Mouse (Mus musculus): ENCODE measurements around the gene Thap3. TPM values are rescaled to one million over a fixed set of nuclear protein-coding genes. Genes with fewer than 3 reads are reported as not detected.
A peak's percentile ranks its signal among the peaks of the same experiment; 100 is the strongest.

Thap3 gene
- polyA plus RNA-seq, 1 experiment from 2014 or later, result 34.9 TPM

GRCm38 (mm10) chr4:151962817-151963216 lies 26.0 kb downstream of the Thap3 start:
- DNase-seq (ENCODE audit: extremely low spot score, low spot score), result no peak
- H3K9me3 ChIP-seq, result no peaks in the 10 kb centered on the region
- no peak overlapping the region for H3K27ac ChIP-seq
- peaks cover 86% of the 10 kb centered on the region for H3K36me3 ChIP-seq (replicated peaks)
- 93% methylated on average over 3 of the region's 3 CpGs for WGBS
- no peaks in the 10 kb centered on the region for H3K27me3 ChIP-seq (ENCODE audit: poor library complexity, severe bottlenecking)
- H3K4me3 ChIP-seq, result no peak overlapping the region
- no peaks in the 10 kb centered on the region for H3K4me1 ChIP-seq

GRCm38 (mm10) chr4:151960513-151960854 lies 28.3 kb downstream of the Thap3 start:
- no peak overlapping the region for H3K4me3 ChIP-seq
- H3K27ac ChIP-seq, result 0 out of 2 replicates have a peak overlapping the region, but pooled peaks have one; percentile 17
- no peaks in the 10 kb centered on the region for H3K4me1 ChIP-seq
- H3K36me3 ChIP-seq (replicated peaks), result peaks cover 92% of the 10 kb centered on the region
- WGBS, result 81% methylated on average over 3 of the region's 3 CpGs
- DNase-seq (ENCODE audit: extremely low spot score, low spot score), result no peak
- no peaks in the 10 kb centered on the region for H3K27me3 ChIP-seq (ENCODE audit: poor library complexity, severe bottlenecking)
- H3K9me3 ChIP-seq, result no peaks in the 10 kb centered on the region

- Histone ChIP-seq H3K4me3 (no peak overlapping the region), H3K36me3 (replicated peaks) (peaks cover 93% of the 10 kb centered on the region), H3K27me3 (ENCODE audit: poor library complexity, severe bottlenecking) (no peaks in the 10 kb centered on the region), H3K27ac (0 out of 2 replicates have a peak overlapping the region, but pooled peaks have one; percentile 17), H3K4me1 (no peaks in the 10 kb centered on the region), H3K9me3 (no peaks in the 10 kb centered on the region)
- DNase-seq (ENCODE audit: extremely low spot score, low spot score), result no peak
- 92% methylated on average over 11 of the region's 11 CpGs for WGBS
Measured at GRCm38 (mm10) chr4:151959849-151960512, 28.8 kb downstream of the Thap3 start.

GRCm38 (mm10) chr4:151957584-151958315 lies 31.0 kb downstream of the Thap3 start:
- H3K4me3 ChIP-seq, result no peak overlapping the region
- peaks cover 93% of the 10 kb centered on the region for H3K36me3 ChIP-seq (replicated peaks)
- no peak for DNase-seq (ENCODE audit: extremely low spot score, low spot score)
- H3K27ac ChIP-seq, result no peak overlapping the region
- 86% methylated on average over 9 of the region's 9 CpGs for WGBS
- no peaks in the 10 kb centered on the region for H3K27me3 ChIP-seq (ENCODE audit: poor library complexity, severe bottlenecking)
- no peaks in the 10 kb centered on the region for H3K4me1 ChIP-seq
- H3K9me3 ChIP-seq, result no peaks in the 10 kb centered on the region

GRCm38 (mm10) chr4:151955791-151956190 lies 33.0 kb downstream of the Thap3 start:
- H3K4me3 ChIP-seq, result no peak overlapping the region
- no peaks in the 10 kb centered on the region for H3K9me3 ChIP-seq
- H3K27me3 ChIP-seq (ENCODE audit: poor library complexity, severe bottlenecking), result no peaks in the 10 kb centered on the region
- H3K36me3 ChIP-seq (replicated peaks), result peaks cover 97% of the 10 kb centered on the region
- H3K4me1 ChIP-seq, result no peaks in the 10 kb centered on the region
- WGBS, result 93% methylated on average over 1 of the region's 1 CpGs
- no peak for DNase-seq (ENCODE audit: extremely low spot score, low spot score)
- no peak overlapping the region for H3K27ac ChIP-seq

GRCm38 (mm10) chr4:151953209-151953608 lies 35.6 kb downstream of the Thap3 start:
- DNase-seq (ENCODE audit: extremely low spot score, low spot score), result no peak
- no peaks in the 10 kb centered on the region for H3K4me1 ChIP-seq
- H3K27me3 ChIP-seq (ENCODE audit: poor library complexity, severe bottlenecking), result no peaks in the 10 kb centered on the region
- no peak overlapping the region for H3K4me3 ChIP-seq
- peaks cover 96% of the 10 kb centered on the region for H3K36me3 ChIP-seq (replicated peaks)
- 93% methylated on average over 6 of the region's 6 CpGs for WGBS
- no peak overlapping the region for H3K27ac ChIP-seq
- no peaks in the 10 kb centered on the region for H3K9me3 ChIP-seq

- peaks cover 64% of the 10 kb centered on the region for H3K36me3 ChIP-seq (replicated peaks)
- H3K27ac ChIP-seq, result no peak overlapping the region
- H3K9me3 ChIP-seq, result no peaks in the 10 kb centered on the region
- H3K27me3 ChIP-seq (ENCODE audit: poor library complexity, severe bottlenecking), result no peaks in the 10 kb centered on the region
- no peaks in the 10 kb centered on the region for H3K4me1 ChIP-seq
- no peak overlapping the region for H3K4me3 ChIP-seq
- WGBS, result 95% methylated on average over 14 of the region's 14 CpGs
- no peak for DNase-seq (ENCODE audit: extremely low spot score, low spot score)
Measured at GRCm38 (mm10) chr4:151948497-151949471, 40.0 kb downstream of the Thap3 start.

GRCm38 (mm10) chr4:151946211-151946610 lies 42.6 kb downstream of the Thap3 start:
- Histone ChIP-seq H3K27me3 (ENCODE audit: poor library complexity, severe bottlenecking) (no peaks in the 10 kb centered on the region), H3K9me3 (no peaks in the 10 kb centered on the region), H3K36me3 (replicated peaks) (peaks cover 47% of the 10 kb centered on the region), H3K4me3 (no peak overlapping the region), H3K27ac (no peak overlapping the region), H3K4me1 (no peaks in the 10 kb centered on the region)
- DNase-seq (ENCODE audit: extremely low spot score, low spot score), result no peak
- WGBS, result 92% methylated on average over 11 of the region's 11 CpGs

- Histone ChIP-seq H3K4me3 (no peak overlapping the region), H3K27ac (no peak overlapping the region), H3K36me3 (replicated peaks) (peaks cover 34% of the 10 kb centered on the region), H3K27me3 (ENCODE audit: poor library complexity, severe bottlenecking) (no peaks in the 10 kb centered on the region), H3K4me1 (peaks cover 31% of the 10 kb centered on the region), H3K9me3 (no peaks in the 10 kb centered on the region)
- WGBS, result 89% methylated on average over 3 of the region's 3 CpGs
- no peak for DNase-seq (ENCODE audit: extremely low spot score, low spot score)
Measured at GRCm38 (mm10) chr4:151938089-151938488, 50.7 kb downstream of the Thap3 start.

GRCm38 (mm10) chr4:151937441-151937840 lies 51.4 kb downstream of the Thap3 start:
- Histone ChIP-seq H3K4me1 (peaks cover 33% of the 10 kb centered on the region), H3K27me3 (ENCODE audit: poor library complexity, severe bottlenecking) (no peaks in the 10 kb centered on the region), H3K36me3 (replicated peaks) (peaks cover 34% of the 10 kb centered on the region), H3K4me3 (no peak overlapping the region), H3K27ac (no peak overlapping the region), H3K9me3 (no peaks in the 10 kb centered on the region)
- WGBS, result 94% methylated on average over 13 of the region's 13 CpGs
- no peak for DNase-seq (ENCODE audit: extremely low spot score, low spot score)

- peaks cover 33% of the 10 kb centered on the region for H3K4me1 ChIP-seq
- peak overlapping the region; percentile 95 for H3K27ac ChIP-seq
- no peaks in the 10 kb centered on the region for H3K9me3 ChIP-seq
- peaks cover 20% of the 10 kb centered on the region for H3K36me3 ChIP-seq (replicated peaks)
- peak; percentile 18 for DNase-seq (ENCODE audit: extremely low spot score, low spot score)
- H3K27me3 ChIP-seq (ENCODE audit: poor library complexity, severe bottlenecking), result no peaks in the 10 kb centered on the region
- H3K4me3 ChIP-seq, result peak overlapping the region; percentile 72
- WGBS, result 3% methylated on average over 23 of the region's 23 CpGs
Measured at GRCm38 (mm10) chr4:151934215-151934572, 54.6 kb downstream of the Thap3 start.

GRCm38 (mm10) chr4:151933505-151934214 lies 55.1 kb downstream of the Thap3 start, which contains the start of gene Dnajc11:
Dnajc11 (plus strand) TSS chr4:151933691.
- peak; percentile 91 for DNase-seq (ENCODE audit: extremely low spot score, low spot score)

More at GRCm38 (mm10) chr4:151933505-151934214, 55.1 kb downstream of the Thap3 start, which contains the start of gene Dnajc11:
- peaks cover 17% of the 10 kb centered on the region for H3K36me3 ChIP-seq (replicated peaks)
- peak within 1 kb of the TSS; percentile 72 for H3K4me3 ChIP-seq
- H3K9me3 ChIP-seq, result no peaks in the 10 kb centered on the region
- H3K27me3 ChIP-seq (ENCODE audit: poor library complexity, severe bottlenecking), result no peaks in the 10 kb centered on the region
- WGBS, result under 1% methylated on average over 83 of the region's 83 CpGs
- H3K4me1 ChIP-seq, result peaks cover 33% of the 10 kb centered on the region
- H3K27ac ChIP-seq, result peak within 1 kb of the TSS; percentile 95

Data from forebrain, embryonic 10.5 days (tissue).